Mouse (Mus musculus) adrenal gland, postnatal 14 days (tissue): ENCODE data around the gene Ccdc187. TPM values are rescaled to one million over a fixed set of nuclear protein-coding genes. Genes with fewer than 3 reads are reported as not detected.
A peak's percentile ranks its signal among the peaks of the same experiment; 100 is the strongest.

Source experiments
- DNase-seq: peaks from one replicate; pipeline ENCODE4 v3.0.0; 2021; ENCODE audit warnings: mixed read lengths
- total RNA-seq: library from RNA; stranded (reverse); gene quantifications from 2 replicates; pipeline ENCODE4 v1.2.3, GENCODE M21; 2021

The Ccdc187 gene
- total RNA-seq, 1 experiment from 2014 or later = 1.5 TPM

DNA sequence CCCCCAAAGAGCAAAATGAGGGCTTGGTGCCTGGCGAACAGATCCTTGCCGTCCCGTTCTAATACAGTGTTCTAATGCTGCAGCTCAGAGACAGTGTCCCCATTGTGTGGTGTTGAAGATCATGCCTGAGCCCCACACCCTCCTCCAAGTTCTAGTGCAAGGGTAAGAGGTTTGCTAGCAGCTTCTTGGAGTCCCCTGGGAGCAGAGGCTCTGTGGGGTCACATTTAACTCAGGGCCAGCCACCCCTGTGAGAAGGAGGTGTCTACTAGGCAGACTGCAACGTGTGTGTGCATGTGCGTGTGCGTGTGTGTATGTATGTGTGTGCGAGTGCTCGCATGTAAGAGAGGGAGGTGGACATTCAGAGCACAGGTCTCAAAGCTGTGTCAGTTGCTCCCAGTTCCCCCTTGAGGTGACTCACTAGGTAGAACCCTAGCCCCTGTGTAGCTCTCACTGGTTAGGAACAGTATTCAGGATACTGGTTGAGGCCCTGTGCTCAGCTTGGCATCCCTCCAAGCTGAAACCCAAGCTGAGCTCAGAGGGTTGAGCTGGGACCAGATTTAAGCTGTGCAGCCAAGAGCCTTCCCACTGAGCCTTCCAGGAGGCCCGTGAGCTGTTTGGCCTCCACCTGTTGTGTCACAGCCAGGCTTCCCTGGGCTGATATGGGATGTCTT lies 22.4 kb upstream of the Ccdc187 start:
- no peak for DNase-seq

DNA sequence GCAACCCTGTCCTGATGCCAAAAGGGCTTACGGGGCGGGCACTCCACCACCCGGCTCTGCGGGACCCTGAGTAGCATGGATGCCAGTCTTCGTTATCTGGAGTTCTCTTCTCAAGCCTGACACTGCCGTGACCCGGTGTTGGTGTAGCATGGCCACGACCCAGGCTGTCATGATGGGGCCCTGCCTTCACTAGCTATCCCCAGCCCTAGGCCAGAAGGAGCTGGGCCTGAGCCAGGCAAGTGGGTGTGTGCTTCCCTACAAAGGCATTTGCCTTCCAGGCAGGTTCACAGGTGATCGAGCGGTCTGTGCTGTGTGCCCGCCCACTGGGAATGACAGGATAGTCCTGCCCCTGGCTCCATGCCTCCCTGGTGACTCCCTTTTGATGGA lies 21.6 kb upstream of the Ccdc187 start:
- DNase-seq = peak; percentile 59

DNA sequence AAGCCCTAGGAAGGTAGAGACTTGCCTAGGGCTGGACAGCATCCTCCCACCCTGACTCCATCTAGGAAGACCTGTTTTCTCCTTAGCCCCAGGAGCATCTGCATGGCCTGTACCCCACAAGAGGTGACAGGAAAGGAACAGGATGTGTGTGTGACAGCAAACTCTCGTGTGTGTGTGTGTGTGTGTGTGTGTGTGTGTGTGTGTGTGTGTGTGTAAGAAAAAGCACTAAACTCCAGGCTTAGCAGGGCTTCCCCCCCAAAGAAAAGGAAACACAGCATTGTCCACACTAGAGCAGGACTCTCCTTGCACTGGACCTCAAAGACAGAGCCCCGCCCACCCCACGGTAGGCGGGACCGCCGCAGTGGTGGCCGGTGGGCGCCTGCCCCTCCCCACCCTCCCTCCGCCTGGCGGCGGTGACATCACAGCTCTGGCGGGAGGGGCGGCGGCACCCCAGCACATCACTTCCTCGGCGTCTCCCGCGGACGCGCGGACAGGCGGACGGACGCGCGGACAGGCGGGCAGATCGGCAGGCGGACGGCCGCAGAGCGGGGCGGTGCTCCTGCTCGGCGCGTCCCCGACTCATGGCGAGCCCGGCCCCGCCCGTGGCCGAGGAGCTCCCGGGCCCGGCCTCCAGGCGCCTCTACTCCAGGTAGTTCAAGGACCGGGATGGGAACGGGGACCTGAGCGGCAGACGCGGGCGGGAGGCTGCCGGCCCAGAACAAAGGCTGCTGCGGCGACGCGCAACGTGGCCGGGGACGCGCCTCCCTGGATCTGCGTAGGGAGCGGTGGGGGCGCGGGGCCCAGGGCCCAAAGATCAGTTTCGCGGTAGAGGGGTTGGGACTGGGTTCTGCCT lies 20.9 kb upstream of the Ccdc187 start, which contains the start of gene Gpsm1:
TSS of gene Gpsm1 (plus strand) at position 444 of the 853 bp plus-strand sequence.
- DNase-seq = peak; percentile 88

GRCm38 (mm10) chr2:26314281-26315071 lies 20.1 kb upstream of the Ccdc187 start:
- peak; percentile 46 for DNase-seq

DNA sequence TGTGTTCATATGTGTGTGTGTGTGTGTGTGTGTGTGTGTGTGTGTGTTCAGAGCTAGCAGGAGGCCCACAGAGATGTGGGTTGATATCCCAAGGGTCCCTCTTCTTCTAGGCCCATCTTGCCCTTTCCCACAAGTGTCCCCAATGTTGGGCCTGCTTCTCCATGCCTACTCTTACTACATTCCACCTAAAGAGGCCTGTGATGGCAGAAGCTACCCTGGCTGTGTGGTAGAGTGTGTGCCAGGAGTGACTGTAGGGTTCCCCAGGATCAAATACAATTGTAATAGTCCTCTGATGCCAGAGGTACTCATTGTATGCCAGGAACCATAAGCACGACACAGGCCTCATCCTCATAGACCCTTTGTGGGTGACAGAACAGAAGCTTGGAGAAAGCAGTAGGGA lies 19.0 kb upstream of the Ccdc187 start:
- no peak for DNase-seq

- no peak for DNase-seq
Measured at GRCm38 (mm10) chr2:26312812-26313211, 18.5 kb upstream of the Ccdc187 start.

DNA sequence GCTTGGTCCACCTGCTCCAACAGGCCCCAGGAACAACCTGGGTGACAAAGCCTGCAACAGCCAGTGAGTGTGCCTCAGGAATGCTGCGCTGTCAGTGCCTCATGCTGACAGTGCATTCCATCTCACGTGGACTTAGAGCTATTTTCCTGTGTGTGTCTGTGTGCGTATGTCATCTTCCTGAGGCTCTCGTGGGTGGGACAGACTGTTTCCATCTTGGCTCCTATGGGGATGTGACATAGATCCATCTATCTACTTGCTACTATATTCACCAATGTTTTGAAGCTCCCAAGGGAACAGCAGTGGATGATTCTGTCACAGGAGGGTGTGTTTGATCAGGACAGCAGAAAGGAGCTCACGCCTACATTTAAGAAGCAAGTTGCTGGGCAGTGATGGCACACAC lies 17.6 kb upstream of the Ccdc187 start:
- DNase-seq = no peak

GRCm38 (mm10) chr2:26309739-26310138 lies 15.4 kb upstream of the Ccdc187 start:
- DNase-seq = no peak

DNA sequence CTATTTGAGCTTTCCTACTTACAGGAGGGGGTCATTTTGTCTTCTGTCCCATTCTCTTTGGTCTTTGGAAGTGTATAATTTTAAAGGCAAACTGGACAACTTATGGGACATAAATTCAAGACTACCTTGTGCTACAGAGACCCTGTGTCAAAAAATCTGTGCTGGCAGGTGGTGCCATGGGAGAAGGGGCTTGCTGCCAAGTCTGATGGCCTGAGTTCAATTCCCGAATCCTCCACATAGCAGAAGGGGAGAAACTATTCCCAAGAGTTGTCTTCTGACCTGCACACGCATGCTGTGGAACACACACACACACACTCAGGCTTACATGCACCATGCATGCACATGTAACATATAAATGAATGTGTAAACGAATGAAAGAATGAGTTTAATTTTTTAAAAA lies 12.3 kb upstream of the Ccdc187 start:
- no peak for DNase-seq

- DNase-seq = no peak
Measured at GRCm38 (mm10) chr2:26305555-26305954, 11.2 kb upstream of the Ccdc187 start.

DNA sequence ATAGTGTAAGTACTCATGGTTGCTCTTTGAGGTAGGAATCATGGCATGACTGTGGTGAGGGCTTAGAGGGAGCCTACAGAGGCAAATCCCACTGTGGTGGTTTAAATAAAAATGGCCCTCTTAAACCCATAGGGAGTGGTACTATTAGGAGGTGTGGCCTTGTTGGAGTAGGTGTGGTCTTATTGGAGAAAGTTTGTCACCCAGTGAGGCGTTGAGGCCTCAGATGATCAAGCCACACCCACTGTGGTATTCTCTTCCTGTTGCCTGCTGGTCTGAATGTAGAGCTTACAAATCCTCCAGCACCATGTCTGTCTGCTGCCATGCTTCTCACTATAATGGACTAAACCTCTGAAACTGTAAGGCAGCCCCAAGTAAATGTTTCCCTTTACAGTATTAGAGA lies 10.4 kb upstream of the Ccdc187 start:
- DNase-seq = no peak

- no peak for DNase-seq
Measured at GRCm38 (mm10) chr2:26302005-26302503, 7.7 kb upstream of the Ccdc187 start.

GRCm38 (mm10) chr2:26300808-26301174 lies 6.4 kb upstream of the Ccdc187 start:
- peak; percentile 91 for DNase-seq

- DNase-seq = peak; percentile 78
Measured at GRCm38 (mm10) chr2:26300161-26300807, 5.9 kb upstream of the Ccdc187 start.

DNA sequence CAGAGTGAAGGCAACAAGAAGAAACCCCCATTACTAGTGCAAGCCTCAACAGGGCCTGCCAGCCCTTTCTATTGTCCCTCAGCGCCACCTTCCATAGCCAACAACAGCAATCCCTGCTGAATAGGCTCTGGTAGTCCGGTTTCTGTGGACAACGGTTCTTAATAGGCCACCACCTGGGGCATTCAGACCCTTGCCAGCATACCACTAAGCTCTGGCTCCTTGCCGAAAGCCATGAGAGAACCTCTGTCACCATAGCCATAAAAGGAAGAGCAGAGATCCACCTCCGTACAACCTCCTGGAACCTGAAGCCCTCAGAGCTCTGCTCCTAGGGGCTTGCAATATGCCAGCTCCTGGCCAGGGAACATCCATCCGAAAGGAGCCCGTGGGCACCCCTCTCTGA lies 5.0 kb upstream of the Ccdc187 start:
- no peak for DNase-seq

- no peak for DNase-seq
Measured at GRCm38 (mm10) chr2:26298856-26299230, 4.5 kb upstream of the Ccdc187 start.

GRCm38 (mm10) chr2:26298208-26298855 lies 4.0 kb upstream of the Ccdc187 start:
- DNase-seq = peak; percentile 68

DNA sequence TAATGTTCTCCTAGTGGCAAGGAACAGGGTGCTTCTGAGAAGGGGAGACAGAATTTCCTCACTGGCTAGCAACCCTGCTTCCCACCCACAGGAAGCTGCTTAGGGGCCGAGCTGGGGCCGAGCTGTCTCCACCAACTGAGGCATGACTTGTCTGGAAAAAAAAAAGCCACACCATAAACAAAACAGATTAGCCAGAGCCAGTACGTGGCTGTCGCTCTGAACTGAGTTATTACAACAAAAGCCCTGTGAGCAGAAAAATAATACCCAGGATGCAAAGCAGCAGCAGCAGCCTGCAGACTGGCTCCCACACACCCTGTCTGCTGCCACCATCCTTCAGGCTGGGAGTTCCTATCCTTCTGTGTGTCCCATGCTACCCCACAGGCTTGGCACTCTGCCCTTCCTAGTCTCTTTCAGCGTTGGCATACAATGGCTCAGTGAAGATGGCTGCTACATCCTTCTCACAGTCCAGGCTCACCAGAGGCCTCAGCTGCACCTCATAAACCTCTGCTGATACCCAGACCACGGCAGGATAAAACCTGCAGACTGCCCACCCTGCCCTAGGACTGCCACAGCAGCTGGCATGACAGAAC lies 2.3 kb upstream of the Ccdc187 start:
- no peak for DNase-seq

- no peak for DNase-seq
Measured at GRCm38 (mm10) chr2:26290133-26290532, 4.2 kb downstream of the Ccdc187 start.

GRCm38 (mm10) chr2:26286391-26286790 lies 8.0 kb downstream of the Ccdc187 start:
- no peak for DNase-seq

DNA sequence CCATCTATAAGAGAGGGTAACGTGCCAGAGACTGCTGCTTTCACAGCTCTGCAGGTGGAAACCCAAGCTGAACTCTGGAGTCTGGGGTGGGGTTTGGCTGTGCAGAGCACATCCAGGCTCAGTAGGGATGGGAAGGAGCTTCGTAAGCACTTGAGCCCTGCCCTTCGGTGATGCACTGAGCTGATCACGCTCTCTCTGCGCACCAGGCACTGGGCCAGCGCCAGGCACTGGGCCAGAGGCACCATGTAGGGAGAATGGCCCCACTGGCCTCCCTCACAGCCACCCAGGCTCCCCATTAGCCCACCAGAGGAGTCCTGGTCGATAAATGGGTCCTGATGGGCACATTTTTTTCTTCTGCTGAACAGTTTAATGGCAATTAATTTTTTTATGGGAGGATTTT lies 8.6 kb downstream of the Ccdc187 start:
- DNase-seq = peak; percentile 53
